Mouse (Mus musculus) kidney, embryonic 15.5 days (tissue): ENCODE data around the gene Casz1. TPM values are rescaled to one million over a fixed set of nuclear protein-coding genes. Genes with fewer than 3 reads are reported as not detected.

Experiments
- ATAC-seq: fragments of 200-750 bp; cut with Nextera tagmentation; replicated peaks from 2 replicates; pipeline ENCODE4 v1.8.0; 2017; ENCODE audit warnings: moderate TSS enrichment; ENCODE audit not compliant: low FRiP score
- H3K27ac ChIP-seq: fragments of 300-500 bp; sonication (generic); 2 replicates; pipeline ENCODE4 v1.5.1; 2015; ENCODE audit warnings: mild to moderate bottlenecking, inconsistent platforms
- H3K27me3 ChIP-seq: fragments of 300-500 bp; sonication (generic); 2 replicates; pipeline ENCODE4 v1.6.1; 2015; ENCODE audit warnings: inconsistent platforms
- H3K36me3 ChIP-seq: fragments of 300-500 bp; sonication (generic); 2 replicates; pipeline ENCODE4 v1.6.1; 2015; ENCODE audit warnings: inconsistent platforms
- H3K4me1 ChIP-seq: fragments of 300-500 bp; sonication (generic); 2 replicates; pipeline ENCODE4 v1.6.1; 2015; ENCODE audit warnings: inconsistent platforms
- H3K4me2 ChIP-seq: fragments of 300-500 bp; sonication (generic); 2 replicates; pipeline ENCODE4 v1.6.1; 2015; ENCODE audit warnings: moderate library complexity, mild to moderate bottlenecking, inconsistent platforms
- H3K4me3 ChIP-seq: fragments of 300-500 bp; sonication (generic); replicated peaks from 2 replicates; pipeline ENCODE4 v1.5.1; 2015; ENCODE audit warnings: mild to moderate bottlenecking, inconsistent platforms
- H3K9ac ChIP-seq: fragments of 300-500 bp; sonication (generic); 2 replicates; pipeline ENCODE4 v1.6.1; 2015; ENCODE audit warnings: mild to moderate bottlenecking, inconsistent platforms
- H3K9me3 ChIP-seq: fragments of 300-500 bp; sonication (generic); replicated peaks from 2 replicates; pipeline ENCODE4 v1.6.1; 2016; ENCODE audit warnings: inconsistent platforms
- WGBS: fragments of 180-500 bp; shearing (Covaris S2); methylation state at CpG from one replicate; pipeline ENCODE4 v1.1.7; 2015; ENCODE audit warnings: mixed read lengths; 5-methylcytosine and 5-hydroxymethylcytosine counted together
- polyA plus RNA-seq: library from polyadenylated mRNA; unstranded; fragments of >200 nt; fragmentation: Nextera tagmentation; extraction: Ambion mirVana; gene quantifications from 2 replicates; pipeline ENCODE4 v1.2.1, GENCODE M21; 2015

Casz1 gene
- polyA plus RNA-seq, 1 experiment from 2014 or later, result 7.3 TPM

GRCm38 (mm10) chr4:148854093-148854492 lies 49.9 kb downstream of the Casz1 start:
- ATAC-seq, result no peak
- no peaks in the 10 kb centered on the region for H3K36me3 ChIP-seq
- no peak overlapping the region for H3K27ac ChIP-seq
- no peaks in the 10 kb centered on the region for H3K9me3 ChIP-seq
- WGBS, result 14% methylated on average over 2 of the region's 2 CpGs
- peaks cover 50% of the 10 kb centered on the region for H3K4me1 ChIP-seq
- H3K27me3 ChIP-seq, result peaks cover 12% of the 10 kb centered on the region
- H3K4me3 ChIP-seq, result no peak overlapping the region
- H3K4me2 ChIP-seq, result no peak overlapping the region
- H3K9ac ChIP-seq, result no peak overlapping the region

GRCm38 (mm10) chr4:148855527-148855926 lies 51.3 kb downstream of the Casz1 start:
- WGBS, result 82% methylated on average over 5 of the region's 5 CpGs
- Histone ChIP-seq H3K9me3 (no peaks in the 10 kb centered on the region), H3K27ac (no peak overlapping the region), H3K4me2 (no peak overlapping the region), H3K4me3 (no peak overlapping the region), H3K9ac (no peak overlapping the region), H3K4me1 (peaks cover 58% of the 10 kb centered on the region), H3K36me3 (no peaks in the 10 kb centered on the region), H3K27me3 (peaks cover 26% of the 10 kb centered on the region)
- ATAC-seq, result no peak

GRCm38 (mm10) chr4:148856216-148856615 lies 52.0 kb downstream of the Casz1 start:
- 76% methylated on average over 4 of the region's 4 CpGs for WGBS
- no peak overlapping the region for H3K4me2 ChIP-seq
- no peak overlapping the region for H3K27ac ChIP-seq
- H3K9me3 ChIP-seq, result no peaks in the 10 kb centered on the region
- no peak for ATAC-seq
- peaks cover 59% of the 10 kb centered on the region for H3K4me1 ChIP-seq
- H3K4me3 ChIP-seq, result no peak overlapping the region
- H3K36me3 ChIP-seq, result no peaks in the 10 kb centered on the region
- no peak overlapping the region for H3K9ac ChIP-seq
- peaks cover 32% of the 10 kb centered on the region for H3K27me3 ChIP-seq

- Histone ChIP-seq H3K27me3 (peaks cover 39% of the 10 kb centered on the region), H3K27ac (peak overlapping the region; percentile 41), H3K9ac (no peak overlapping the region), H3K36me3 (no peaks in the 10 kb centered on the region), H3K4me3 (no peak overlapping the region), H3K4me1 (peaks cover 46% of the 10 kb centered on the region), H3K9me3 (no peaks in the 10 kb centered on the region), H3K4me2 (no peak overlapping the region)
- ATAC-seq, result no peak
- WGBS, result 67% methylated on average over 13 of the region's 13 CpGs
Measured at GRCm38 (mm10) chr4:148857398-148858084, 53.3 kb downstream of the Casz1 start.

- H3K9me3 ChIP-seq, result no peaks in the 10 kb centered on the region
- H3K9ac ChIP-seq, result no peak overlapping the region
- no peak overlapping the region for H3K4me3 ChIP-seq
- peaks cover 39% of the 10 kb centered on the region for H3K27me3 ChIP-seq
- H3K4me2 ChIP-seq, result no peak overlapping the region
- WGBS, result 68% methylated on average over 7 of the region's 7 CpGs
- no peaks in the 10 kb centered on the region for H3K36me3 ChIP-seq
- peak overlapping the region; percentile 41; the same call in 1 of the 2 replicates for H3K27ac ChIP-seq
- H3K4me1 ChIP-seq, result peaks cover 42% of the 10 kb centered on the region
- peak; percentile 49; the same call in 1 of the 2 replicates for ATAC-seq
Measured at GRCm38 (mm10) chr4:148858194-148858593, 54.0 kb downstream of the Casz1 start.

GRCm38 (mm10) chr4:148859415-148859814 lies 55.2 kb downstream of the Casz1 start:
- 58% methylated on average over 7 of the region's 7 CpGs for WGBS
- Histone ChIP-seq H3K9ac (no peak overlapping the region), H3K4me1 (peaks cover 36% of the 10 kb centered on the region)

GRCm38 (mm10) chr4:148859906-148860491 lies 55.8 kb downstream of the Casz1 start:
- ATAC-seq, result peak; percentile 57
- Histone ChIP-seq H3K27ac (no peak overlapping the region), H3K27me3 (peaks cover 39% of the 10 kb centered on the region), H3K4me3 (peak overlapping the region; percentile 34), H3K9me3 (no peaks in the 10 kb centered on the region), H3K4me1 (peaks cover 31% of the 10 kb centered on the region), H3K4me2 (peak overlapping the region; percentile 60), H3K36me3 (no peaks in the 10 kb centered on the region), H3K9ac (0 out of 2 replicates have a peak overlapping the region, but pooled peaks have one; percentile 5)
- 4% methylated on average over 27 of the region's 27 CpGs for WGBS

More at GRCm38 (mm10) chr4:148859415-148859814, 55.2 kb downstream of the Casz1 start:
- Histone ChIP-seq H3K9me3 (no peaks in the 10 kb centered on the region), H3K4me2 (peak overlapping the region; percentile 60), H3K4me3 (peak overlapping the region; percentile 34), H3K27ac (no peak overlapping the region), H3K36me3 (no peaks in the 10 kb centered on the region), H3K27me3 (peaks cover 39% of the 10 kb centered on the region)
- ATAC-seq, result no peak

GRCm38 (mm10) chr4:148860636-148861035 lies 56.4 kb downstream of the Casz1 start:
- no peaks in the 10 kb centered on the region for H3K36me3 ChIP-seq
- no peak for ATAC-seq
- no peak overlapping the region for H3K27ac ChIP-seq
- peak overlapping the region; percentile 34; the same call in 1 of the 2 replicates for H3K4me3 ChIP-seq
- peaks cover 39% of the 10 kb centered on the region for H3K27me3 ChIP-seq
- no peak overlapping the region for H3K9ac ChIP-seq
- H3K4me1 ChIP-seq, result peaks cover 29% of the 10 kb centered on the region
- no peaks in the 10 kb centered on the region for H3K9me3 ChIP-seq
- H3K4me2 ChIP-seq, result peak overlapping the region; percentile 60
- WGBS, result 53% methylated on average over 7 of the region's 7 CpGs

GRCm38 (mm10) chr4:148866812-148867470 lies 62.7 kb downstream of the Casz1 start:
- no peaks in the 10 kb centered on the region for H3K9me3 ChIP-seq
- H3K4me2 ChIP-seq, result 0 out of 2 replicates have a peak overlapping the region, but pooled peaks have one; percentile 16
- no peak overlapping the region for H3K4me3 ChIP-seq
- no peak overlapping the region for H3K9ac ChIP-seq
- ATAC-seq, result no peak
- no peaks in the 10 kb centered on the region for H3K27me3 ChIP-seq
- peaks cover 22% of the 10 kb centered on the region for H3K4me1 ChIP-seq
- H3K36me3 ChIP-seq, result no peaks in the 10 kb centered on the region
- 7% methylated on average over 12 of the region's 12 CpGs for WGBS
- peak overlapping the region; percentile 54; the same call in 1 of the 2 replicates for H3K27ac ChIP-seq

- Histone ChIP-seq H3K4me1 (peaks cover 30% of the 10 kb centered on the region), H3K27me3 (no peaks in the 10 kb centered on the region), H3K4me3 (no peak overlapping the region), H3K9me3 (no peaks in the 10 kb centered on the region), H3K27ac (no peak overlapping the region), H3K4me2 (no peak overlapping the region), H3K9ac (no peak overlapping the region), H3K36me3 (no peaks in the 10 kb centered on the region)
- 84% methylated on average over 11 of the region's 11 CpGs for WGBS
- ATAC-seq, result no peak
Measured at GRCm38 (mm10) chr4:148867721-148868397, 63.6 kb downstream of the Casz1 start.

GRCm38 (mm10) chr4:148869566-148869965 lies 65.3 kb downstream of the Casz1 start:
- H3K4me3 ChIP-seq, result no peak overlapping the region
- no peaks in the 10 kb centered on the region for H3K27me3 ChIP-seq
- no peak overlapping the region for H3K4me2 ChIP-seq
- peaks cover 38% of the 10 kb centered on the region for H3K4me1 ChIP-seq
- H3K9me3 ChIP-seq, result no peaks in the 10 kb centered on the region
- H3K27ac ChIP-seq, result no peak overlapping the region
- H3K9ac ChIP-seq, result no peak overlapping the region
- no peak for ATAC-seq
- H3K36me3 ChIP-seq, result no peaks in the 10 kb centered on the region
- WGBS, result 86% methylated on average over 7 of the region's 7 CpGs

GRCm38 (mm10) chr4:148870496-148870895 lies 66.3 kb downstream of the Casz1 start:
- H3K4me3 ChIP-seq, result no peak overlapping the region
- 93% methylated on average over 4 of the region's 4 CpGs for WGBS
- no peak for ATAC-seq

More at GRCm38 (mm10) chr4:148870496-148870895, 66.3 kb downstream of the Casz1 start:
- H3K9ac ChIP-seq, result no peak overlapping the region
- H3K27ac ChIP-seq, result no peak overlapping the region
- H3K4me2 ChIP-seq, result no peak overlapping the region
- H3K4me1 ChIP-seq, result peaks cover 38% of the 10 kb centered on the region
- H3K9me3 ChIP-seq, result no peaks in the 10 kb centered on the region
- no peaks in the 10 kb centered on the region for H3K27me3 ChIP-seq
- no peaks in the 10 kb centered on the region for H3K36me3 ChIP-seq
